Mouse (Mus musculus): ENCODE data around the gene Arf3.
A peak's percentile ranks its signal among the peaks of the same experiment; 100 is the strongest.
"Not testable (repeated sequence)": the region's sequence is repeated elsewhere in the genome, so short reads cannot be mapped to it uniquely, and the experiment has no call there.

Arf3 gene

DNA sequence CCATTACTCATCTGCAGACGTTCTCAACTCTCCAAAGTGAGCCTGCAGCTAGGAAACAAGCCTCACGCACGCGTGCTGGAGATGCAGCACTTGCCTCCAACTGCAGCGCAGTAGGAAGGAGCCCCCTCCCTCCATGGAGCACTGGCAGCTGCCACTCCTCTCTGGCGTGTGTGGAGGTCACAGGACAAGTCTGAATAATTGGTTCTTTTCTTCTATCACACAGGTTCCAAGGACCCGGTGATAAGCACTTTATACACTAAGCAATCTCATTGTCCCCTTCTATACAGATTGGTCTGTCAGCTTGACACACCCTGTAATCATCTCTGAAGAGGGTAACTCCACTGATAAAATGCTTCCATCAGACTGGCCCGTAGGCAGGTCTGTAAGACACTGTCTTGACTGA lies 10.0 kb downstream of the Arf3 start:
- Histone ChIP-seq H3K27me3 (ENCODE audit: insufficient read depth, low read length) (no peaks in the 10 kb centered on the region), H3K4me1 (replicated peaks; ENCODE audit: low read depth, low read length) (peaks cover 56% of the 10 kb centered on the region)
- TF ChIP-seq CTCF (conservative IDR thresholded peaks at IDR 0.05; ENCODE audit: low read length) (no peak), POU5F1 (IDR thresholded peaks at IDR 0.05; ENCODE audit: borderline replicate concordance, low read length) (no peak), NANOG (IDR thresholded peaks at IDR 0.05; ENCODE audit: borderline replicate concordance, low read length) (no peak)

DNA sequence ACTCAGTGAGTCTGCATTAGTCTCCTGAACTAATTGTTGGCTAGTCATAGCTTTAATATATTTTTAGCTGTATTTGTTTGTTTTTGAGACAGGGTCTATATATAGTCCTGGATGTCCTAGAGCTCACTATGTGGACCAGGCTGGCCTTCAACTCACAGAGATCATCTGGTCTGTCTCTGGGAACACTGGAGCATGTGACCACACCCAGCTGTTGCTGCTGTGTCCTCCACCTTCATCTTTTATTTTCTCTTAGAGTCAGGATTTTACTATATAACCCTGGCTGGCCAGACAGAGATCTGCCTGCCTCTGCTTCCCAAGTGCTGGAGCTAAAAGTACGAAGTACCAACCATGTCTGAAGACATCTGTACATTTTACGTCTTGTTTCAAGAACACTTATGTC lies 13.9 kb downstream of the Arf3 start:
- TF ChIP-seq POU5F1 (IDR thresholded peaks at IDR 0.05; ENCODE audit: borderline replicate concordance, low read length) (no peak), NANOG (IDR thresholded peaks at IDR 0.05; ENCODE audit: borderline replicate concordance, low read length) (no peak), CTCF (conservative IDR thresholded peaks at IDR 0.05; ENCODE audit: low read length) (no peak)
- H3K9me3 ChIP-seq (ENCODE audit: low read length), result no peaks in the 10 kb centered on the region
- H3K4me3 ChIP-seq (replicated peaks; ENCODE audit: low read length), result no peak overlapping the region
- H3K36me3 ChIP-seq (ENCODE audit: insufficient read depth, low read length), result peaks cover 65% of the 10 kb centered on the region
- H3K4me1 ChIP-seq (replicated peaks; ENCODE audit: low read depth, low read length), result peaks cover 51% of the 10 kb centered on the region
- no peaks in the 10 kb centered on the region for H3K27me3 ChIP-seq (ENCODE audit: insufficient read depth, low read length)

More for the DNA sequence above, 10.0 kb downstream of the Arf3 start:
- Histone ChIP-seq H3K9me3 (ENCODE audit: low read length) (no peaks in the 10 kb centered on the region), H3K36me3 (ENCODE audit: insufficient read depth, low read length) (peaks cover 55% of the 10 kb centered on the region), H3K4me3 (replicated peaks; ENCODE audit: low read length) (no peak overlapping the region)

DNA sequence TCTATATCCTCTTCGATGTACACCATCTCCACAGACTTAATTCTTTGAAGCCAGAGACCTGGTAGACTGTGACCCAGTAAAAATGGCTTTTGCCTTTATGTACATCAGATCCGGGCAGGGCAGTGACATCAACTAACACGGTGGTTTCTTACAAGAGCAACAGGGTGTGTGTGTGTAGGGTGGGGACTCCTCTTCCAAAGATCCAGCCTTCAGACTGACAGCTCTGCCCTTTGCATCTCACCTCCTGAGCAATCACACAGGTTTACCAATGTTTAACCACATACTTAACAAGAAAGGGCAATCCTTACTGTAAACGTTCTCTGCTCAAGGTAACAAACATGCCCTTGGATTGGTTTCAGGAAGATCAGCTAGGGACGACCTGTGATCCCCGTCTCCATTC lies 15.7 kb downstream of the Arf3 start:
- peaks cover 76% of the 10 kb centered on the region for H3K36me3 ChIP-seq (ENCODE audit: insufficient read depth, low read length)
- TF ChIP-seq CTCF (conservative IDR thresholded peaks at IDR 0.05; ENCODE audit: low read length) (no peak), NANOG (IDR thresholded peaks at IDR 0.05; ENCODE audit: borderline replicate concordance, low read length) (no peak), POU5F1 (IDR thresholded peaks at IDR 0.05; ENCODE audit: borderline replicate concordance, low read length) (no peak)
- no peaks in the 10 kb centered on the region for H3K27me3 ChIP-seq (ENCODE audit: insufficient read depth, low read length)
- H3K9me3 ChIP-seq (ENCODE audit: low read length), result no peaks in the 10 kb centered on the region
- peaks cover 53% of the 10 kb centered on the region for H3K4me1 ChIP-seq (replicated peaks; ENCODE audit: low read depth, low read length)
- H3K4me3 ChIP-seq (replicated peaks; ENCODE audit: low read length), result no peak overlapping the region

DNA sequence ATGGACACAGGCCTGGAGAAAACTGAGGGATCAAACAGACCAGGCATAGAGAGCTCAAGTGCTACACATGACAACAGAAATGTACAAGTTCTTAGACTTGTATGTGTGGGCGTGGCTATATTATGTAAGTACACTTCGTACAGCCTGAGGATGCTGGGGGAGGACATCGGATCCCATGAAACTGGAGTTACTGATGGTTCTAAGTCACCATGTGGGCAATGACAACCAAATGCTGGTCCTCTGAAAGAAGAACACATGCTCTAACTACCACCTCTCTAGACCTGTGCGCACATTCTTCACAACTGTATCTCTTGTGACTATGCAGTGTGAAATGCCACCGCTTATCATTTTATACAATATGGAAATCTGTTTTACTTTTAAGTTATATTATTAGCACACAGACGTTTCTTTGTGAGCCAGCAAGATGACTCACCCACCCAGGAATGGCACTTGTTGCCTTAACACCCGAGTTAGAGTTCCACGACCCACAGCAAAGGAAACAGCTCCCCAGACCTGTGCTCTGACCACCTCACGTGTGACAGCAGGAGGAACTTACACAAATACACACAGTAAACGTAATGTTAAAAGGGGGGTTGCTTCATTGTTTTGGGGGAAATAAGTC lies 16.6 kb downstream of the Arf3 start:
- no peaks in the 10 kb centered on the region for H3K27me3 ChIP-seq (ENCODE audit: insufficient read depth, low read length)
- H3K9me3 ChIP-seq (ENCODE audit: low read length), result no peaks in the 10 kb centered on the region
- TF ChIP-seq CTCF (conservative IDR thresholded peaks at IDR 0.05; ENCODE audit: low read length) (no peak), POU5F1 (IDR thresholded peaks at IDR 0.05; ENCODE audit: borderline replicate concordance, low read length) (no peak), NANOG (IDR thresholded peaks at IDR 0.05; ENCODE audit: borderline replicate concordance, low read length) (no peak)
- H3K36me3 ChIP-seq (ENCODE audit: insufficient read depth, low read length), result peaks cover 82% of the 10 kb centered on the region
- H3K4me1 ChIP-seq (replicated peaks; ENCODE audit: low read depth, low read length), result peaks cover 48% of the 10 kb centered on the region
- H3K4me3 ChIP-seq (replicated peaks; ENCODE audit: low read length), result no peak overlapping the region

DNA sequence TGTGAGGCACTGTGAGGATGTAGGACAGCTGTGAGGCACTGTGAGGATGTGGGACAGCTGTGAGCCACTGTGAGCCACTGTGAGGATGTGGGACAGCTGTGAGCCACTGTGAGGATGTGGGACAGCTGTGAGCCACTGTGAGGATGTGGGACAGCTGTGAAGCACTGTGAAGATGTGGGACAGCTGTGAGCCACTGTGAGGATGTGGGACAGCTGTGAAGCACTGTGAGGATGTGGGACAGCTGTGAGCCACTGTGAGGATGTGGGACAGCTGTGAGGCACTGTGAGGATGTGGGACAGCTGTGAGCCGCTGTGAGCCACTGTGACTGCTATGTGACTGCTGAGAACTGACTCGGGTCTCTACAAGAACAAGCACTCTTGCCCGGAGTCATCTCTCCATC lies 19.2 kb downstream of the Arf3 start:
- not testable (repeated sequence) for H3K4me3 ChIP-seq (replicated peaks; ENCODE audit: low read length); H3K9me3 ChIP-seq (ENCODE audit: low read length); H3K27me3 ChIP-seq (ENCODE audit: insufficient read depth, low read length)
- peaks cover 33% of the 10 kb centered on the region for H3K4me1 ChIP-seq (replicated peaks; ENCODE audit: low read depth, low read length)
- H3K36me3 ChIP-seq (ENCODE audit: insufficient read depth, low read length), result peaks cover 91% of the 10 kb centered on the region

DNA sequence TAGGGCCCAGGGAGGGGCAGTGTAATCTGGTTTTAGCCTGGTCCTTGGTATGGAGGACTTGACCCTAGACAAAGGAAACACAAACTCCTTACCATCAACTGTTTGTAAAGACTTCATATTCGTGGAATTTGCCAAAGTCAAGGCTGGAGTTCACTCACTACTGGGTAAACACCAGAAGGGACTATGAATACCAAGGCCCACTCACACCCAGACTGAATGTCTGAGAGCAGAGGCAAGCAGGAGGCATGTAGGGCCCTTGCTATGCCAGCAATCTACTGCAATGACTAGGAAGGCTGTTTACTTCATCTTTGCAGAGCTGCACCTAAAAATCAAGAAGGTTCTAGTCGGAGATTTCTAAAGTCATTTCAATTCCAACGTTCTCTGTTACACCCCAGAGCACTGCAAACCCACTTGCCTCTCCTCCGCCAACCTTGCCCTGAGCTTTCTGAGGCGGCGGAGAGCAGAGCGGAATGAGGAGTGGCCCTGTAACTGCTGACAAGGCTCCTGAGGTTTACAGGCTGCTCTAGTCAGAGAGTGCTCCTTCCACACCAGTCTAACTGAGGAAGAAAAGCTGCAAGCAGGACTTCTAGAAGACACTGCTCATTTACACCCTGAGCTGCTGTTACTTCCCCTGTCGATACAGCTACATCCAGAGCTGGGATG lies 20.1 kb downstream of the Arf3 start:
- Histone ChIP-seq H3K4me1 (replicated peaks; ENCODE audit: low read depth, low read length) (peaks cover 32% of the 10 kb centered on the region), H3K27me3 (ENCODE audit: insufficient read depth, low read length) (no peaks in the 10 kb centered on the region), H3K9me3 (ENCODE audit: low read length) (no peaks in the 10 kb centered on the region), H3K36me3 (ENCODE audit: insufficient read depth, low read length) (peaks cover 95% of the 10 kb centered on the region), H3K4me3 (replicated peaks; ENCODE audit: low read length) (no peak overlapping the region)
- no peak for TF ChIP-seq POU5F1 (IDR thresholded peaks at IDR 0.05; ENCODE audit: borderline replicate concordance, low read length)
- TF ChIP-seq CTCF (conservative IDR thresholded peaks at IDR 0.05; ENCODE audit: low read length), result no peak
- no peak for TF ChIP-seq NANOG (IDR thresholded peaks at IDR 0.05; ENCODE audit: borderline replicate concordance, low read length)

DNA sequence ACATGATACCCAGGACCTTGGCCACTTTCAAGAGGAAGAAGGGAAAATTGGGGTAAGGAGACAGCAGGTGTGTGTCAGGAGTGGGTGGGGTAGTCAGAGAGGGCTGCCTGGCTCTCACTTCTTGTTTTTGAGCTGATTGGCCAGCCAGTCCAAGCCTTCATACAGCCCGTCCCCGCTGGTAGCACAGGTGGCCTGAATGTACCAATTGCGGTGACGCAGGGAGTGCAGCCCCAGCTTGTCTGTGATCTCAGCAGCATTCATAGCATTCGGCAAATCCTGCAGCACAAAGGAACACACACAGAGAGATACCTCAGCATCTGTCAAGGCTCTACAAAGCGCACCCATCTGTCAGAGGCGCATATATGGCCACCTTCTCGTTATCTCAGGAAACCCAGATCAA lies 22.8 kb downstream of the Arf3 start:
- Histone ChIP-seq H3K9me3 (ENCODE audit: low read length) (no peaks in the 10 kb centered on the region), H3K4me3 (replicated peaks; ENCODE audit: low read length) (no peak overlapping the region), H3K4me1 (replicated peaks; ENCODE audit: low read depth, low read length) (peaks cover 26% of the 10 kb centered on the region), H3K36me3 (ENCODE audit: insufficient read depth, low read length) (peaks cover 98% of the 10 kb centered on the region), H3K27me3 (ENCODE audit: insufficient read depth, low read length) (no peaks in the 10 kb centered on the region)
- TF ChIP-seq POU5F1 (IDR thresholded peaks at IDR 0.05; ENCODE audit: borderline replicate concordance, low read length) (no peak), CTCF (conservative IDR thresholded peaks at IDR 0.05; ENCODE audit: low read length) (no peak; the same call in 1 of the 2 replicates), NANOG (IDR thresholded peaks at IDR 0.05; ENCODE audit: borderline replicate concordance, low read length) (no peak)

DNA sequence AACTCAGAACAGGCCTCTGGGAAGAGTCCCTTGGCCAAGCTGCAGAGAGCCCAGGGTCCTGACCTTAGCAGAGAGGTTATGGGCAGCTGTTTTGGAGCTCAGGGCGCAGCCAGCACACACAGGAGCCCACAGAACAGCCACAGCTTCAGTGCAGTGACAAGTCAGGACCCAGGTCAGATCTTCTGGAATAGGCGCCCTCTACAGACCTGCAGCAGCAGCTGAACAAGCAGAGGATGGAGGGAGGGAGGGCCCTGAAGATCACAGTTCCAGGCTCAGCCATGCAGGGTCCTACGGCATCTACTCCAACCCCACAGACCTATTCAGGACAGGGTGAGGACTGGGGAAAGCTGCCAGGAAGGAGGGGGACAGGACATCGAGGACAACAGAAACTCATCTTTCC lies 24.2 kb downstream of the Arf3 start:
- Histone ChIP-seq H3K4me3 (replicated peaks; ENCODE audit: low read length) (no peak overlapping the region), H3K4me1 (replicated peaks; ENCODE audit: low read depth, low read length) (peaks cover 23% of the 10 kb centered on the region), H3K9me3 (ENCODE audit: low read length) (no peaks in the 10 kb centered on the region), H3K27me3 (ENCODE audit: insufficient read depth, low read length) (no peaks in the 10 kb centered on the region), H3K36me3 (ENCODE audit: insufficient read depth, low read length) (peaks cover 94% of the 10 kb centered on the region)
- no peak for TF ChIP-seq NANOG (IDR thresholded peaks at IDR 0.05; ENCODE audit: borderline replicate concordance, low read length)
- TF ChIP-seq CTCF (conservative IDR thresholded peaks at IDR 0.05; ENCODE audit: low read length), result peak; percentile 11; the same call in 1 of the 2 replicates

DNA sequence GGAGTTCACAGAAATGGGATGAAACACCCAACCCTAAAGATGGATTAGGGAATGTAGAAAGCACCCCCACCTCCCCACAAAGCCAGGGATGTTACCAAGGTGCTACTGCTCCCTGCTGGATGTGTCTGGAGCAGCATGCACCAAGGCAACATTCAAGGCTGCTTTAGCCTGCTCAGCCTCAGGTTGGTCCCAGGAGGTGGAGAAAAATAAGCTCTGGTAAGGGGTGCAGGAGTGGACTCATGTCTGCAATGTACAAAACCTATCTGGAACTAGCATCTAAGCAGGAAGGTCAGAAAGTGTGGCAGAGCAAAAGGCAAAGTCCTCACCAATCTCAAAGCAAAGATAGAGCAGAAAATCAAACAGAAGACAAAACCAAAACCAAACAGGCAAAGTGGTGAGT lies 25.1 kb downstream of the Arf3 start:
- Histone ChIP-seq H3K27me3 (ENCODE audit: insufficient read depth, low read length) (no peaks in the 10 kb centered on the region), H3K4me3 (replicated peaks; ENCODE audit: low read length) (no peak overlapping the region), H3K9me3 (ENCODE audit: low read length) (no peaks in the 10 kb centered on the region), H3K4me1 (replicated peaks; ENCODE audit: low read depth, low read length) (peaks cover 15% of the 10 kb centered on the region), H3K36me3 (ENCODE audit: insufficient read depth, low read length) (peaks cover 84% of the 10 kb centered on the region)
- TF ChIP-seq CTCF (conservative IDR thresholded peaks at IDR 0.05; ENCODE audit: low read length), result peak; percentile 52
- no peak for TF ChIP-seq POU5F1 (IDR thresholded peaks at IDR 0.05; ENCODE audit: borderline replicate concordance, low read length)
- no peak for TF ChIP-seq NANOG (IDR thresholded peaks at IDR 0.05; ENCODE audit: borderline replicate concordance, low read length)

All from E14TG2a.4 (cell line).